Mouse (Mus musculus) right cerebral cortex, adult 2 months (tissue): Measurements from ENCODE around the gene Inpp5a.
"Not testable (repeated sequence)": the region's sequence is repeated elsewhere in the genome, so short reads cannot be mapped to it uniquely, and the experiment has no call there.

Experiments
- DNase-seq, 2 experiments: peaks; one replicate each; pipeline ENCODE4 v3.0.0; 2021 to 2022; ENCODE audit warnings: low spot score in 2 of 2

Inpp5a gene

GRCm38 (mm10) chr7:139399977-139400685 lies 11.2 kb downstream of the Inpp5a start:
- no peak for DNase-seq

GRCm38 (mm10) chr7:139400926-139401325 lies 12.0 kb downstream of the Inpp5a start:
- no peak for DNase-seq

- DNase-seq: no peak
These were observed 12.9 kb downstream of the Inpp5a start for GRCm38 (mm10) chr7:139401791-139402190.

GRCm38 (mm10) chr7:139402721-139403120 lies 13.8 kb downstream of the Inpp5a start:
- no peak for DNase-seq

- no peak for DNase-seq
These were observed 17.7 kb downstream of the Inpp5a start for GRCm38 (mm10) chr7:139406581-139406980.

- DNase-seq: no peak
These were observed 19.1 kb downstream of the Inpp5a start for GRCm38 (mm10) chr7:139407966-139408365.

GRCm38 (mm10) chr7:139409903-139410302 lies 21.0 kb downstream of the Inpp5a start:
- no peak for DNase-seq

GRCm38 (mm10) chr7:139412223-139412950 lies 23.5 kb downstream of the Inpp5a start:
- DNase-seq: no peak

GRCm38 (mm10) chr7:139413400-139413799 lies 24.5 kb downstream of the Inpp5a start:
- DNase-seq: no peak

- DNase-seq: peak; percentile 49 to 63
These were observed 26.8 kb downstream of the Inpp5a start for GRCm38 (mm10) chr7:139415616-139416225.

- no peak for DNase-seq
These were observed 29.5 kb downstream of the Inpp5a start for GRCm38 (mm10) chr7:139418371-139418770.

GRCm38 (mm10) chr7:139422827-139423226 lies 33.9 kb downstream of the Inpp5a start:
- DNase-seq: peak; percentile 51 to 62

GRCm38 (mm10) chr7:139434095-139434830 lies 45.4 kb downstream of the Inpp5a start:
- DNase-seq: no peak

GRCm38 (mm10) chr7:139434931-139435330 lies 46.0 kb downstream of the Inpp5a start:
- DNase-seq: not testable (repeated sequence)

- DNase-seq: no peak
These were observed 46.8 kb downstream of the Inpp5a start for GRCm38 (mm10) chr7:139435749-139436148.

- no peak for DNase-seq
These were observed 48.0 kb downstream of the Inpp5a start for GRCm38 (mm10) chr7:139436951-139437350.

- DNase-seq: no peak
These were observed 48.6 kb downstream of the Inpp5a start for GRCm38 (mm10) chr7:139437471-139437870.

- no peak for DNase-seq
These were observed 49.2 kb downstream of the Inpp5a start for GRCm38 (mm10) chr7:139437926-139438600.

- no peak for DNase-seq
These were observed 49.7 kb downstream of the Inpp5a start for GRCm38 (mm10) chr7:139438601-139438945.

- no peak for DNase-seq
These were observed 50.1 kb downstream of the Inpp5a start for GRCm38 (mm10) chr7:139439031-139439430.
